Comparison of ENCODE assay signal across 19 mouse cellular contexts in genomic region chr7:35099528-35099927, GRCm38 (mm10). TPM values are rescaled to one million over a fixed set of nuclear protein-coding genes. Genes with fewer than 3 reads are reported as not detected.
DNase-seq lines count a peak whose midpoint lies in the region; ATAC-seq and TF ChIP-seq lines count a peak whose summit lies in the region.
"Had no signal": no experiment of that assay in that cellular context is flagged by ENCODE, and none has a peak within 500 bp of the region (broad histone marks: within the 10 kb centered on the region; RNA-seq: fewer than 3 reads in every experiment).

No protein-coding gene starts in this region.

- TF ChIP-seq CTCF in bone marrow macrophage, adult 2 months (IDR thresholded peaks at IDR 0.05; ENCODE audit: low read depth, low read length) = no peak

- H3K27ac ChIP-seq in bone marrow macrophage, adult 2 months (ENCODE audit: insufficient read depth, low read depth, low read length) = peak overlapping the region; percentile 87
- H3K27ac ChIP-seq: embryonic facial prominence, embryonic 10.5 days; embryonic facial prominence, embryonic 12.5 days; forebrain, embryonic 13.5 days; forebrain, embryonic 15.5 days had no signal

- H3K4me3 ChIP-seq in bone marrow macrophage, adult 2 months (ENCODE audit: insufficient read depth, low read length) = no peak overlapping the region
- H3K4me3 ChIP-seq: embryonic facial prominence, embryonic 10.5 days; embryonic facial prominence, embryonic 12.5 days; forebrain, embryonic 13.5 days; forebrain, embryonic 15.5 days had no signal

- DNase-seq in kidney, postnatal 10 days = no peak
- no peak for DNase-seq in gastrocnemius, adult 18-20 months (ENCODE audit: low spot score)
- DNase-seq in embryo, embryonic 10.5 days (ENCODE audit: low spot score) = no peak
- DNase-seq: adrenal gland, adult 2 months; adrenal gland, postnatal 10 days; adrenal gland, postnatal 25 days; cerebellum, adult 11-12 months; cerebellum, adult 2 months; cerebellum, adult 9-10 months; cerebellum, postnatal 10 days; cerebellum, postnatal 25 days; forebrain, postnatal 0 days had no signal

- ATAC-seq in granulocyte monocyte progenitor cell, adult 5-6 weeks (replicated peaks; ENCODE audit: poor library complexity, severe bottlenecking) = peak; percentile 61
- peak; percentile 48 for ATAC-seq in megakaryocyte, adult 5-6 weeks (ENCODE audit: poor library complexity, severe bottlenecking)
- ATAC-seq: forebrain, embryonic 13.5 days; forebrain, embryonic 15.5 days; forebrain, postnatal 0 days had no signal

- no peak for TF ChIP-seq POLR2A in bone marrow macrophage, adult 2 months (IDR thresholded peaks at IDR 0.05; ENCODE audit: borderline replicate concordance, low read depth, low read length)

- H3K4me1 ChIP-seq in bone marrow macrophage, adult 2 months (ENCODE audit: control insufficient read depth, insufficient read depth, low read length) = peaks cover 19% of the 10 kb centered on the region
- H3K4me1 ChIP-seq: embryonic facial prominence, embryonic 10.5 days; embryonic facial prominence, embryonic 12.5 days; forebrain, embryonic 13.5 days; forebrain, embryonic 15.5 days had no signal

RNA-seq across cellular contexts. Expression of gene Cebpa, which starts 19.6 kb away (rescaled TPM):
- polyA plus RNA-seq in bone marrow macrophage, adult 2 months (2012; ENCODE audit: insufficient read depth, insufficient read length, missing spikeins) = 78.9 and 79.1 TPM in 2 replicates
- total RNA-seq in granulocyte monocyte progenitor cell, adult 5-6 weeks (2014; fragmentation: Nextera tagmentation) = 89.6 and 92.8 TPM in 2 replicates
- total RNA-seq in granulocyte monocyte progenitor cell, adult 5-6 weeks (2017) = 33.3 and 45.1 TPM in 2 replicates
- total RNA-seq in megakaryocyte, adult 5-6 weeks (2015) = 48.7 and 57.0 TPM in 2 replicates
- 21.7 and 22.4 TPM in 2 replicates for total RNA-seq in megakaryocyte, adult 5-6 weeks (2017)
- 1 to 10 TPM; 3.6 to 6.7 TPM for total RNA-seq in gastrocnemius, adult 18-20 months (2021)

RNA-seq across cellular contexts. Expression of gene Cebpg, which starts 43.2 kb away (rescaled TPM):
- polyA plus RNA-seq in bone marrow macrophage, adult 2 months (2012; ENCODE audit: insufficient read depth, insufficient read length, missing spikeins) = 42.6 and 43.2 TPM in 2 replicates
- total RNA-seq in granulocyte monocyte progenitor cell, adult 5-6 weeks (2014; fragmentation: Nextera tagmentation) = 21.3 TPM in 2 replicates
- 22.5 and 26.3 TPM in 2 replicates for total RNA-seq in granulocyte monocyte progenitor cell, adult 5-6 weeks (2017)
- total RNA-seq in megakaryocyte, adult 5-6 weeks (2015) = 29.8 and 33.5 TPM in 2 replicates
- 60.1 and 86.5 TPM in 2 replicates for total RNA-seq in megakaryocyte, adult 5-6 weeks (2017)
- 10 to 100 TPM; 32.1 to 41.5 TPM for total RNA-seq in gastrocnemius, adult 18-20 months (2021)
